ENCODE assay signal across 22 mouse cellular contexts in the genomic region with DNA sequence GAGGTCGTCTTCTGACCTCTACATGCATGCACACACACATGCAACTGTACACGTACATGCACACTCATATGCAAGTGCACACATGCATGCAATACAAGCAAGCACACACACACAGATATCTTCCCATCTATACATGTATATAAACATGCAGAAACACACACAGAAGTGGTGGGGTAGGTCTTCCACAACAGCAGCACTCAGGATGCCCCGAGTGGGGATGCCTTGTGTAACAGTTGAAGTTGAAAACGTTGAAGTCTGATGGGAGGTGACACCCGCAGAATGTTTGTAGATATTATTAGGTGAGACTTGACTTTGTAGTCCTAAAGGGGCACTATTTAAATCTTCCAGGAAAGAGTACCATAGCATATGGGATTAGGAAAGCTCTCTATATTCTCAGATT.
A peak's percentile ranks its signal among the peaks of the same experiment; 100 is the strongest.
DNase-seq lines count a peak whose midpoint lies in the region; ATAC-seq and TF ChIP-seq lines count a peak whose summit lies in the region.
"Had no signal": no experiment of that assay in that cellular context is flagged by ENCODE, and none has a peak within 500 bp of the region (broad histone marks: within the 10 kb centered on the region; RNA-seq: fewer than 3 reads in every experiment).

No protein-coding gene starts in this region.

- H3K4me1 ChIP-seq in embryonic facial prominence, embryonic 13.5 days: peaks cover 19% of the 10 kb centered on the region
- peaks cover 30% of the 10 kb centered on the region for H3K4me1 ChIP-seq in embryonic facial prominence, embryonic 10.5 days
- H3K4me1 ChIP-seq in lung, embryonic 15.5 days: peaks cover 20% of the 10 kb centered on the region
- peaks cover 28% of the 10 kb centered on the region for H3K4me1 ChIP-seq in forebrain, embryonic 12.5 days
- peaks cover 17% of the 10 kb centered on the region for H3K4me1 ChIP-seq in midbrain, embryonic 14.5 days (ENCODE audit: control insufficient read depth, insufficient read depth, low read length)
- H3K4me1 ChIP-seq: liver, embryonic 13.5 days had no signal

- no peaks in the 10 kb centered on the region for H3K36me3 ChIP-seq in embryonic facial prominence, embryonic 13.5 days
- H3K36me3 ChIP-seq in embryonic facial prominence, embryonic 10.5 days (replicated peaks): no peaks in the 10 kb centered on the region
- no peaks in the 10 kb centered on the region for H3K36me3 ChIP-seq in lung, embryonic 15.5 days
- no peaks in the 10 kb centered on the region for H3K36me3 ChIP-seq in forebrain, embryonic 12.5 days (replicated peaks)
- no peaks in the 10 kb centered on the region for H3K36me3 ChIP-seq in midbrain, embryonic 14.5 days (ENCODE audit: control insufficient read depth, insufficient read depth, low read length)
- H3K36me3 ChIP-seq: embryonic facial prominence, embryonic 15.5 days; hindbrain, embryonic 15.5 days; liver, embryonic 13.5 days had no signal

- TF ChIP-seq CTCF in gastrocnemius, adult 2 months (IDR thresholded peaks at IDR 0.05): no peak

- no peaks in the 10 kb centered on the region for H3K27me3 ChIP-seq in embryonic facial prominence, embryonic 13.5 days
- H3K27me3 ChIP-seq in embryonic facial prominence, embryonic 10.5 days (replicated peaks; ENCODE audit: low read depth, poor library complexity, severe bottlenecking): no peaks in the 10 kb centered on the region
- H3K27me3 ChIP-seq in lung, embryonic 15.5 days: no peaks in the 10 kb centered on the region
- no peaks in the 10 kb centered on the region for H3K27me3 ChIP-seq in forebrain, embryonic 12.5 days
- H3K27me3 ChIP-seq in midbrain, embryonic 14.5 days (ENCODE audit: control insufficient read depth, insufficient read depth, low read length): no peaks in the 10 kb centered on the region
- H3K27me3 ChIP-seq: embryonic facial prominence, embryonic 15.5 days; hindbrain, embryonic 15.5 days; liver, embryonic 13.5 days had no signal

- no peak for DNase-seq in embryonic facial prominence, embryonic 10.5 days (ENCODE audit: low spot score)
- no peak for DNase-seq in lung, adult 18-20 months
- no peak for DNase-seq in midbrain, embryonic 14.5 days
- DNase-seq in gastrocnemius, adult 2 months: no peak
- no peak for DNase-seq in cerebellum, postnatal 4 days (ENCODE audit: low spot score in 2 of 2)
- DNase-seq: cerebellum, adult 18-20 months; cerebellum, postnatal 25 days; gastrocnemius, postnatal 25 days; heart, adult 18-20 months; heart, postnatal 36 days; kidney, adult 9 months; kidney, postnatal 25 days; liver, embryonic 13.5 days; right cerebral cortex, postnatal 14 days; thymus, postnatal 14 days had no signal

- H3K27ac ChIP-seq in embryonic facial prominence, embryonic 13.5 days: no peak overlapping the region
- no peak overlapping the region for H3K27ac ChIP-seq in embryonic facial prominence, embryonic 10.5 days (replicated peaks)
- H3K27ac ChIP-seq in lung, embryonic 15.5 days: peak overlapping the region; percentile 94
- H3K27ac ChIP-seq in forebrain, embryonic 12.5 days: no peak overlapping the region
- no peak overlapping the region for H3K27ac ChIP-seq in midbrain, embryonic 14.5 days (replicated peaks; ENCODE audit: low read depth, low read length)
- no peak overlapping the region for H3K27ac ChIP-seq in gastrocnemius, adult 2 months
- H3K27ac ChIP-seq: embryonic facial prominence, embryonic 15.5 days; hindbrain, embryonic 15.5 days; liver, embryonic 13.5 days had no signal

- intact Hi-C loops in gastrocnemius, adult 2 months (cut with DNase I): no loop called here

- ATAC-seq in embryonic facial prominence, embryonic 13.5 days (ENCODE audit: insufficient number of reproducible peaks, insufficient read depth, low FRiP score, low TSS enrichment, low read depth): peak; percentile 33; the same call in 1 of the 2 replicates
- 0 out of 2 replicates have a peak, but pooled peaks have one; percentile 4 for ATAC-seq in lung, embryonic 15.5 days (ENCODE audit: borderline replicate concordance, extremely low read depth, low FRiP score, low TSS enrichment)
- peak; percentile 18; the same call in 1 of the 2 replicates for ATAC-seq in forebrain, embryonic 12.5 days (ENCODE audit: low FRiP score)
- ATAC-seq in midbrain, embryonic 14.5 days (ENCODE audit: low FRiP score, low TSS enrichment): peak; percentile 27; the same call in 1 of the 2 replicates
- ATAC-seq: activated CD4-positive, CD25-positive, alpha-beta regulatory T cell, adult 4 months; intestine, embryonic 16.5 days had no signal

- H3K4me3 ChIP-seq in embryonic facial prominence, embryonic 13.5 days: no peak overlapping the region
- H3K4me3 ChIP-seq in embryonic facial prominence, embryonic 10.5 days: no peak overlapping the region
- H3K4me3 ChIP-seq in lung, embryonic 15.5 days: no peak overlapping the region
- H3K4me3 ChIP-seq in forebrain, embryonic 12.5 days (replicated peaks): no peak overlapping the region
- H3K4me3 ChIP-seq in midbrain, embryonic 14.5 days (replicated peaks; ENCODE audit: low read depth, low read length): no peak overlapping the region
- no peak overlapping the region for H3K4me3 ChIP-seq in gastrocnemius, adult 2 months
- H3K4me3 ChIP-seq: embryonic facial prominence, embryonic 15.5 days; hindbrain, embryonic 15.5 days; liver, embryonic 13.5 days had no signal

- H3K4me2 ChIP-seq in embryonic facial prominence, embryonic 13.5 days: no peak overlapping the region
- no peak overlapping the region; the same call in 1 of the 2 replicates for H3K4me2 ChIP-seq in lung, embryonic 15.5 days
- no peak overlapping the region for H3K4me2 ChIP-seq in forebrain, embryonic 12.5 days
- H3K4me2 ChIP-seq in midbrain, embryonic 14.5 days (ENCODE audit: low read length): no peak overlapping the region
- H3K4me2 ChIP-seq: embryonic facial prominence, embryonic 15.5 days; hindbrain, embryonic 15.5 days; liver, embryonic 13.5 days had no signal

- WGBS in embryonic facial prominence, embryonic 13.5 days: 82% methylated on average over 5 of the region's 5 CpGs
- 83% methylated on average over 5 of the region's 5 CpGs for WGBS in embryonic facial prominence, embryonic 10.5 days
- 50% methylated on average over 5 of the region's 5 CpGs for WGBS in lung, embryonic 15.5 days
- 77% methylated on average over 5 of the region's 5 CpGs for WGBS in forebrain, embryonic 12.5 days
- WGBS in midbrain, embryonic 14.5 days: 77% methylated on average over 5 of the region's 5 CpGs

- H3K9ac ChIP-seq in embryonic facial prominence, embryonic 13.5 days: no peak overlapping the region
- no peak overlapping the region for H3K9ac ChIP-seq in lung, embryonic 15.5 days
- H3K9ac ChIP-seq in forebrain, embryonic 12.5 days: no peak overlapping the region
- no peak overlapping the region for H3K9ac ChIP-seq in midbrain, embryonic 14.5 days (replicated peaks; ENCODE audit: low read length)
- H3K9ac ChIP-seq: embryonic facial prominence, embryonic 15.5 days; hindbrain, embryonic 15.5 days; liver, embryonic 13.5 days had no signal

- H3K9me3 ChIP-seq in embryonic facial prominence, embryonic 13.5 days: no peaks in the 10 kb centered on the region
- H3K9me3 ChIP-seq in embryonic facial prominence, embryonic 10.5 days: no peaks in the 10 kb centered on the region
- H3K9me3 ChIP-seq in lung, embryonic 15.5 days: no peaks in the 10 kb centered on the region
- H3K9me3 ChIP-seq in forebrain, embryonic 12.5 days: no peaks in the 10 kb centered on the region
- no peaks in the 10 kb centered on the region for H3K9me3 ChIP-seq in midbrain, embryonic 14.5 days (ENCODE audit: control insufficient read depth, low read length)
- H3K9me3 ChIP-seq: embryonic facial prominence, embryonic 15.5 days; hindbrain, embryonic 15.5 days; liver, embryonic 13.5 days had no signal
